Mouse (Mus musculus) large intestine, adult 2 months (tissue): ENCODE data around the gene Gon7. TPM values are rescaled to one million over a fixed set of nuclear protein-coding genes. Genes with fewer than 3 reads are reported as not detected.

Experiments
- DNase-seq: peaks from one replicate; pipeline ENCODE4 v3.0.0-alpha.2; 2012; ENCODE audit warnings: low read depth, low spot score
- WGBS: fragments of 180-500 bp; shearing (Covaris S2); methylation state at CpG from one replicate; pipeline ENCODE4 v1.1.7; 2018; 5-methylcytosine and 5-hydroxymethylcytosine counted together
- polyA plus RNA-seq: library from polyadenylated mRNA; depleted of rRNA; stranded (reverse); fragments of >200 nt; gene quantifications from 2 replicates; pipeline ENCODE4 v1.2.3, GENCODE M21; 2012

Gon7 gene
- polyA plus RNA-seq, 1 experiment: 8.0 TPM

DNA sequence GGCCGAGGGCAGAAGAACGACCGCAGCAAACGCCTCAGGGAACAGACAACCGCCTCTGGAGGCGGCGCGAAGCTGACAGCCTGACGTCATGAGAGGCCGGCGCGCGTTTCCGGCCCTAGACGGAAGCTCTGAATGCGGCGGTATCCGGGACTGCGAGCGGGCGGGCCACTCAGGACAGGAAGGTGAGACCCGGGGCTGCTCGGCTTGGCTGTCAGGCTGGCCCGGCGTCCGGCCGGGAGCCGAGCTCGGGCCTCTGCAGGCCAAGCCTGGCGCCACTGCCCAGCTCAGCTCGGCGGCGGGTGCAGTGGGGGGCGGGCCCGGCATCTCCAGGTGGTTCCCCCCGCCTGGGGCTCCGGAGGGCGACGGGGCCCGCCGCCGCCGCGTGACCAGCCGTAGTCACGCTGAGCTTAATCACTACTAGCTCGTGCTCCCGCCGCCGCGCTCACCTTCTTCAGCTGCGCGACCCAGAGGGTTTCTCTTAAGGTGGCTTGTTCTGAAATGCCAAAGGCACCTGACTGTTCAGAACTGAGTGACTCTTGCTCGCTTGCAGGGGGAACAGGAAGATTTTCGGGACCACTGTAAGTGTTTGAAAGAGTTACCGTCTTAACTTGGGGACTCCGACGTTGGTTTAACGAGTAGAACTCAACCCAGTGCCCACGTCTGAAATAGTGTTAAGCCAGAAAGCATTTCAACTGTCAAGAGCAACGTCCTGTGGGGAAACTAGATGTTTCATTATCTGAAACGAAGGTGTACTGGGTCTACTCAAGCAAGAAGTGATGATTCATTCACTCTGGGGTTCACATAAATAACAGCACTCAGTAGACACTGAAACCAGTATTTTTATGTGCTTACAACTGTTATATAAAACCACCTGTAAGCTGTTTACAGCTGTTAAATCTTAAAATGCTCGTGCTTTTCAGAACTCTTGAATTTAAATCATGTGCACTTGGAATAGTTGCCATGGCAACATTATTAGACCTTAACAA, 13.7 kb downstream of the Gon7 start, which contains the start of the genes Moap1 and Tmem251:
TSS of gene Moap1 (minus strand) at position 73 of the 986 bp plus-strand sequence.
TSS of gene Tmem251 (plus strand) at position 174 of the 986 bp plus-strand sequence.
- no peak for DNase-seq

GRCm38 (mm10) chr12:102743036-102743588, 14.5 kb downstream of the Gon7 start:
- no peak for DNase-seq
- WGBS: under 1% methylated on average over 33 of the region's 33 CpGs

More for the DNA sequence above, 13.7 kb downstream of the Gon7 start, which contains the start of the genes Moap1 and Tmem251:
- WGBS: under 1% methylated on average over 63 of the region's 63 CpGs

GRCm38 (mm10) chr12:102742056-102742455, 15.5 kb downstream of the Gon7 start:
- no peak for DNase-seq
- WGBS: 89% methylated on average over 7 of the region's 7 CpGs

DNA sequence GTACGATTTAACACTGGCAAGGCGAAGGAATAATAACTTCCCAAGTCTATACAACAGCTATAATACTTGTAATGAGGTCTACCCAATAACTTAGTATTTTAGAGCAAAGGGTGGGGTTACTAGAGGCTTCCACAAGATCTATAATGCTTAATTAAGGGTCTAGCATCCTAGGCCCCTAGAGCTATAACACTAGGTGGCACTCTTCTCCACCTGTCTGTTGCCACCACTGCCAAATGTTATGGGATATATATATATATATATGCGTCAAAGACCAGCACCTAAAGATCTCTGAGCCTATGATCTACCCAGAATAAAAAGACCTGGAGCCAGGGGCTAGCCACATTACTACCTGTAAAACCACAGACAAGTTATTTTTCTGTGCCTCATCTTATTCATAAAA, 17.3 kb downstream of the Gon7 start:
- WGBS: 62% methylated on average over 3 of the region's 3 CpGs
- DNase-seq: no peak

DNA sequence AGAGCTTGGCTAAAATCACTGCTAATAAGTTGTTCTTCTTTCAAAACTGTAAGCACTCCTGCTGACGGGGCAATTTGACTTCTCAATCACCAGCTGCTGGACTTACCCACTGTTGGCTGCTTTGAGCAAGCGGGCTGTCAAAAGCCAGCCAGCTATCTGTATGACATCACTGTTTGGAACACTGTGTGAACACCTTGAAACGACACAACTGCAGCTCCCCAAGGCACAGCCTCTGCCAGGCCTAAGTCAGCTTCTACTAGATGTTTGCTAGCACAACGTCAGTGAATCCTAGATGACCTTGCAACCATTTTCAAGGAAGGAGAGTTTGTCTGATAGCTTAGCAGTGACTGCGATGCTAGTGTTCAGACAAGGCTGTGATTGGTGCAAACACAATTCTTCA, 18.5 kb downstream of the Gon7 start:
- DNase-seq: no peak
- WGBS: 71% methylated on average over 5 of the region's 5 CpGs

DNA sequence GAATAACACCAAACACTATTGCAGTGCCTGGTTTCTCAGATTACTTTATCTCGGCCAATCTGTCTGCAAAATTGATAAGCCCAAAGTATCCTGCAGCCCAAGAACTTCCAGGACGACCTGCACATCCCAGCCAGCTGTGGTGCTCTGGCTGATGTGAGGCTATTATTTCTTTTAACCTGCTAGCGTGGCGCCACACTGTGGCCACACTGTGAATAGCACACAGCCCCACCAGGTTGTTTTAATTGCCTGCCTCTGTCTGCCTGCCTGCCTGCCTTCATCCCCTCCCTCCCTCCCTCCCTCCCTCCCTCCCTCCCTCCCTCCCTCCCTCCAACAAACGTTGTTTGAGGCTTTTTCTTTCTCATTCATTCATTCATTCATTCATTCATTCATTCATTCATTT, 24.2 kb downstream of the Gon7 start:
- DNase-seq: no peak
- 10% methylated on average over 4 of the region's 5 CpGs for WGBS

GRCm38 (mm10) chr12:102730798-102731619, 26.6 kb downstream of the Gon7 start:
- DNase-seq: no peak
- 10% methylated on average over 16 of the region's 16 CpGs for WGBS

DNA sequence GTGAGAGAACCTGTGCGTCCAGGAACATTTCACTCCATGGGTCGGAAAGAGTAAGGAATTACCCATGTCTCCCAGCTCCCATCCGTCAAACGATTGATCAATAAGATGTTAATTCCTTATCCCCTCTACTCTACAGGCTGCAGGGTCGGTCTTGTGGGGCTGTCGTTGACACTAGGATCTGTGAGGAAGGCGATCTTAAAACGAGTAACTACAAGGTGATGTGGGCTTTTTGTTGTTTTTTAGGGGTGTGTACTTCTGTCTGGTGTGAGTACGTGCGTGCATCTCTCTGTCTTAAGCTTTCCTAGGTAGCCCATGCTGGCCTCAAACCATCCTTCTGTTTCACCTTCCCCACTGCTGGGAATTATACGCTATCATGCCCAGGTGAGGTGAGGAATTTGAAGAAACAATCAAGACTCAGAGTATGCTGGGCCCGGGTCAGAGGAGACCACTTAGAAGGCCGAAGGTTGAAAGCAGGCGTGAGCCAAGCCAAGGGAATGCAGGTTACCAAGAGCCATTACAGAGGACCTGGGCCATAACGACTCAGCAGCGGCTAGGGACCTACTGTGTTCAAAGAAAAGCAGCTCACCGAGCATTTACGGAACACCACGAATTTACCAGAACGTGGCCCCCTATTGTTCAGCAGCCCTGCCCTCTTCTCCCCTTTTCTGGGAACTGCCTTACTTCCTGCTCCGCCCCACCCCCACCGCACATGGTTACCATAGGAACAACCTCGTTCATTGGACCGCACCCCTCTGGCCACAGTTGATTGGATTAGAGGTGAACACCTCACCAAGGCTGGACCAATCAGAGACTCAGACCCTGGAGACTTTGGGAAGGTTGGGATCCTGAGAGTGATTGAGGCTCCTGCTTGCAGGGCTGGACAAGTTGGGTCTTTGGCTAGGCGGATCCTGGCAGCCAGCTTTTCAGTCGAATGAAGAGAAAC, 27.5 kb downstream of the Gon7 start:
- WGBS: 36% methylated on average over 26 of the region's 26 CpGs

DNA sequence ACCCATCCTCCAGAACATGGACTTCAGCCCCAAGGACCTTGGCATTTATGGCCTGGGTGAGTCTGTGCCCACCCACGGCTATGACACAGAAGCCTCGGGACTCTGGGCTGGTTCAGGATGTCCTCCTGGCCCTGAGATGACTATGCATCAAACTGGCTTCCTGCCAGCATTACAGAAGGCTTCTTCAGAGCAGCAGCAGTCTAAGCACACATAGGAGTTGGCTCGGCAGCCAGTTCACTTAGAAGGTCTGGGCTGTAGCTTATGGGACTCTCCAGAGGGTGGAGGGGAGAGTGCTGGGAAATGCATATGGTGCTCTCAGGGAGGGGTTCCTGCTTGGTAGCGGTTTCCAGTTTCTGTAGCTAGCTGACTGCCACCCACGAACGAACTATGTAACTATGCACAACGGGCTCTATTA, 31.8 kb downstream of the Gon7 start:
- WGBS: 44% methylated on average over 7 of the region's 7 CpGs
- DNase-seq: no peak

More for the DNA sequence above, 27.5 kb downstream of the Gon7 start:
- DNase-seq: no peak

DNA sequence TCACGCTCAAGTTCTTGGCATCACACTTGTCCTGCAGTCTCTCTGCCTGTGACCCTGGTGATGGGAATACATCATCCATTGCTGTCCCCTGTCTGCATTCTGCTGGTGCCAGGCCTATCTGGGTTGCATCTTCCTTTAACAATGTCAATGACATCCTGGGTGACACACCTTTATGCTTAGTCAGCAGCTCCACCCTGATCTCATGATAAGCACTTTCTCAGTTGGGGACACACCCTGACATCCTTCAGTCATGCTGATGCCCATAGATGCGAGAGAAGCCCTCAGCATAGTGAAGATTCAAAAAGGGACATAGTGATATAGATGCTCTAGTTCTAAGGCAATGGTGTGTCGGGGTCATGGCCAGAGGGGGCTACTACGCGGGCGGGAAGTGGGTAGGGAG, 32.5 kb downstream of the Gon7 start:
- no peak for DNase-seq
- 86% methylated on average over 6 of the region's 6 CpGs for WGBS

GRCm38 (mm10) chr12:102723861-102724260, 33.7 kb downstream of the Gon7 start:
- WGBS: 77% methylated on average over 6 of the region's 6 CpGs
- no peak for DNase-seq

- WGBS: 69% methylated on average over 8 of the region's 8 CpGs
- DNase-seq: no peak
These were observed 34.6 kb downstream of the Gon7 start for GRCm38 (mm10) chr12:102722966-102723365.

- DNase-seq: no peak
- WGBS: 74% methylated on average over 11 of the region's 11 CpGs
These were observed 35.2 kb downstream of the Gon7 start for GRCm38 (mm10) chr12:102722451-102722850.

GRCm38 (mm10) chr12:102719552-102720315, 37.9 kb downstream of the Gon7 start:
- 19% methylated on average over 13 of the region's 13 CpGs for WGBS
- DNase-seq: no peak

GRCm38 (mm10) chr12:102714654-102715395, 42.8 kb downstream of the Gon7 start:
- whole genome bisulfite sequencing: 85% methylated on average over 10 of the region's 10 CpGs
- DNase-seq: no peak

GRCm38 (mm10) chr12:102714116-102714515, 43.5 kb downstream of the Gon7 start:
- DNase-seq: no peak
- 48% methylated on average over 2 of the region's 2 CpGs for WGBS

- 41% methylated on average over 20 of the region's 20 CpGs for WGBS
- DNase-seq: no peak
These were observed 44.3 kb downstream of the Gon7 start for GRCm38 (mm10) chr12:102713153-102713865.
